Mouse (Mus musculus) neural tube, embryonic 14.5 days (tissue): ENCODE results near the gene Slc3a2. TPM values are rescaled to one million over a fixed set of nuclear protein-coding genes. Genes with fewer than 3 reads are reported as not detected.

Source experiments
- ATAC-seq: fragments of 200-750 bp; cut with Nextera tagmentation; 2 replicates; pipeline ENCODE4 v1.8.0; 2017; ENCODE audit warnings: low read depth, mild to moderate bottlenecking, moderate TSS enrichment, moderate library complexity
- H3K27ac ChIP-seq: fragments of 300-500 bp; sonication (generic); 2 replicates; pipeline ENCODE4 v1.5.1; 2014; ENCODE audit warnings: low read depth, mild to moderate bottlenecking, control low read depth, low read length, moderate library complexity, mixed read lengths
- H3K27me3 ChIP-seq: fragments of 300-500 bp; sonication (generic); 2 replicates; pipeline ENCODE4 v1.6.1; 2014; ENCODE audit warnings: low read length; ENCODE audit not compliant: control insufficient read depth, insufficient read depth
- H3K36me3 ChIP-seq: fragments of 300-500 bp; sonication (generic); 2 replicates; pipeline ENCODE4 v1.6.1; 2014; ENCODE audit warnings: low read length, mixed read lengths; ENCODE audit not compliant: control insufficient read depth, insufficient read depth
- H3K4me1 ChIP-seq: fragments of 300-500 bp; sonication (generic); 2 replicates; pipeline ENCODE4 v1.6.1; 2014; ENCODE audit warnings: low read length; ENCODE audit not compliant: control insufficient read depth, insufficient read depth
- H3K4me2 ChIP-seq: fragments of 300-500 bp; sonication (generic); 2 replicates; pipeline ENCODE4 v1.6.1; 2014; ENCODE audit warnings: mild to moderate bottlenecking, low read depth, low read length, control low read depth
- H3K4me3 ChIP-seq: fragments of 300-500 bp; sonication (generic); 2 replicates; pipeline ENCODE4 v1.5.1; 2014; ENCODE audit warnings: low read depth, low read length, control low read depth, mixed read lengths
- H3K9ac ChIP-seq: fragments of 300-500 bp; sonication (generic); replicated peaks from 2 replicates; pipeline ENCODE4 v1.6.1; 2014; ENCODE audit warnings: low read depth, mild to moderate bottlenecking, control low read depth, low read length, mixed read lengths
- H3K9me3 ChIP-seq: fragments of 300-500 bp; sonication (generic); 2 replicates; pipeline ENCODE4 v1.6.1; 2016; ENCODE audit warnings: low read length; ENCODE audit not compliant: control insufficient read depth
- WGBS: fragments of 180-500 bp; shearing (Covaris S2); extraction: QIAGEN DNeasy Blood & Tissue Kit; methylation state at CpG from one replicate; pipeline ENCODE4 v1.1.7; 2014; 5-methylcytosine and 5-hydroxymethylcytosine counted together
- polyA plus RNA-seq: library from polyadenylated mRNA; unstranded; fragments of >200 nt; fragmentation: Nextera tagmentation; extraction: Ambion mirVana; gene quantifications from 2 replicates; pipeline ENCODE4 v1.2.1, GENCODE M21; 2014

Slc3a2 gene
- polyA plus RNA-seq: 145 and 163 TPM in 2 replicates

- Histone ChIP-seq H3K4me1 (peaks cover 27% of the 10 kb centered on the region), H3K27me3 (no peaks in the 10 kb centered on the region), H3K36me3 (peaks cover 21% of the 10 kb centered on the region), H3K4me2 (peak within 1 kb of the TSS; percentile 72), H3K9ac (peak within 1 kb of the TSS; percentile 90), H3K27ac (peak within 1 kb of the TSS; percentile 92), H3K9me3 (no peaks in the 10 kb centered on the region), H3K4me3 (peak within 1 kb of the TSS; percentile 86)
- ATAC-seq: peak; percentile 95
- WGBS: under 1% methylated on average over 50 of the region's 50 CpGs
Measured at GRCm38 (mm10) chr19:8722907-8723573, at the start of gene Slc3a2. Gene Slc3a2, minus strand, starts transcription at chr19:8723369.

- peak within 1 kb of the TSS; percentile 78 for H3K4me3 ChIP-seq
- peak within 1 kb of the TSS; percentile 84 for H3K27ac ChIP-seq
- H3K4me1 ChIP-seq: peaks cover 31% of the 10 kb centered on the region
- H3K27me3 ChIP-seq: no peaks in the 10 kb centered on the region
- peaks cover under 1% of the 10 kb centered on the region; the same call in 1 of the 2 replicates for H3K9me3 ChIP-seq
- peak within 1 kb of the TSS; percentile 88 for H3K4me2 ChIP-seq
- peaks cover 56% of the 10 kb centered on the region for H3K36me3 ChIP-seq
- peak within 1 kb of the TSS; percentile 96 for H3K9ac ChIP-seq
- ATAC-seq: peak; percentile 47; the same call in 1 of the 2 replicates
- 22% methylated on average over 29 of the region's 29 CpGs for WGBS
Measured at GRCm38 (mm10) chr19:8770567-8771270, 47.5 kb upstream of the Slc3a2 start, which contains the start of gene Tmem223. Gene Tmem223, plus strand, starts transcription at chr19:8770996.

- no peaks in the 10 kb centered on the region for H3K27me3 ChIP-seq
- peaks cover 76% of the 10 kb centered on the region for H3K36me3 ChIP-seq
- no peak for ATAC-seq
- no peak overlapping the region for H3K4me2 ChIP-seq
- H3K4me3 ChIP-seq: no peak overlapping the region
- H3K9me3 ChIP-seq: peaks cover 5% of the 10 kb centered on the region
- H3K9ac ChIP-seq: no peak overlapping the region
- H3K27ac ChIP-seq: no peak overlapping the region
- WGBS: over 99% methylated on average over 9 of the region's 9 CpGs
- peaks cover 4% of the 10 kb centered on the region; the same call in 1 of the 2 replicates for H3K4me1 ChIP-seq
Measured at GRCm38 (mm10) chr19:8765562-8765961, 42.4 kb upstream of the Slc3a2 start.

GRCm38 (mm10) chr19:8763276-8763675 is 40.1 kb upstream of the Slc3a2 start:
- H3K36me3 ChIP-seq: peaks cover 55% of the 10 kb centered on the region

GRCm38 (mm10) chr19:8760757-8761156 is 37.6 kb upstream of the Slc3a2 start:
- Histone ChIP-seq H3K4me3 (no peak overlapping the region), H3K27ac (no peak overlapping the region)
- ATAC-seq: no peak

More at GRCm38 (mm10) chr19:8763276-8763675, 40.1 kb upstream of the Slc3a2 start:
- H3K4me1 ChIP-seq: peaks cover under 1% of the 10 kb centered on the region
- no peak overlapping the region for H3K27ac ChIP-seq
- no peak overlapping the region for H3K9ac ChIP-seq
- H3K9me3 ChIP-seq: peaks cover 5% of the 10 kb centered on the region
- H3K27me3 ChIP-seq: no peaks in the 10 kb centered on the region
- WGBS: 96% methylated on average over 4 of the region's 4 CpGs
- H3K4me3 ChIP-seq: no peak overlapping the region
- ATAC-seq: no peak
- H3K4me2 ChIP-seq: no peak overlapping the region

GRCm38 (mm10) chr19:8758899-8759298 is 35.7 kb upstream of the Slc3a2 start:
- Histone ChIP-seq H3K9ac (no peak overlapping the region), H3K4me3 (no peak overlapping the region), H3K4me1 (peaks cover 15% of the 10 kb centered on the region), H3K9me3 (no peaks in the 10 kb centered on the region), H3K27ac (no peak overlapping the region), H3K36me3 (peaks cover 20% of the 10 kb centered on the region), H3K4me2 (no peak overlapping the region), H3K27me3 (no peaks in the 10 kb centered on the region; the same call in 1 of the 2 replicates)
- no peak for ATAC-seq
- whole genome bisulfite sequencing: 95% methylated on average over 2 of the region's 2 CpGs

More at GRCm38 (mm10) chr19:8760757-8761156, 37.6 kb upstream of the Slc3a2 start:
- Histone ChIP-seq H3K9ac (no peak overlapping the region), H3K27me3 (no peaks in the 10 kb centered on the region; the same call in 1 of the 2 replicates), H3K4me2 (no peak overlapping the region), H3K9me3 (peaks cover 5% of the 10 kb centered on the region), H3K36me3 (peaks cover 30% of the 10 kb centered on the region), H3K4me1 (peaks cover 14% of the 10 kb centered on the region)
- 94% methylated on average over 2 of the region's 2 CpGs for WGBS

GRCm38 (mm10) chr19:8757471-8757998 is 34.4 kb upstream of the Slc3a2 start:
- peaks cover 13% of the 10 kb centered on the region for H3K36me3 ChIP-seq
- ATAC-seq: no peak
- peaks cover 15% of the 10 kb centered on the region for H3K4me1 ChIP-seq
- no peaks in the 10 kb centered on the region for H3K9me3 ChIP-seq
- H3K4me2 ChIP-seq: peak overlapping the region; percentile 79
- 5% methylated on average over 14 of the region's 14 CpGs for WGBS
- H3K27ac ChIP-seq: peak overlapping the region; percentile 88
- H3K27me3 ChIP-seq: no peaks in the 10 kb centered on the region; the same call in 1 of the 2 replicates
- H3K9ac ChIP-seq: peak overlapping the region; percentile 95
- H3K4me3 ChIP-seq: peak overlapping the region; percentile 97

GRCm38 (mm10) chr19:8756635-8757387 is 33.6 kb upstream of the Slc3a2 start, which contains the start of gene Nxf1:
Gene Nxf1, plus strand, starts transcription at chr19:8757073.
- H3K4me3 ChIP-seq: peak within 1 kb of the TSS; percentile 97
- peak within 1 kb of the TSS; percentile 79 for H3K4me2 ChIP-seq
- no peaks in the 10 kb centered on the region; the same call in 1 of the 2 replicates for H3K27me3 ChIP-seq
- peak within 1 kb of the TSS; percentile 88 for H3K27ac ChIP-seq
- ATAC-seq: peak; percentile 94
- H3K36me3 ChIP-seq: peaks cover 13% of the 10 kb centered on the region
- under 1% methylated on average over 72 of the region's 75 CpGs for WGBS
- peak within 1 kb of the TSS; percentile 95 for H3K9ac ChIP-seq
- peaks cover 15% of the 10 kb centered on the region for H3K4me1 ChIP-seq
- H3K9me3 ChIP-seq: no peaks in the 10 kb centered on the region
